8 mouse cellular contexts compared by ENCODE assay signal in the genomic region with DNA sequence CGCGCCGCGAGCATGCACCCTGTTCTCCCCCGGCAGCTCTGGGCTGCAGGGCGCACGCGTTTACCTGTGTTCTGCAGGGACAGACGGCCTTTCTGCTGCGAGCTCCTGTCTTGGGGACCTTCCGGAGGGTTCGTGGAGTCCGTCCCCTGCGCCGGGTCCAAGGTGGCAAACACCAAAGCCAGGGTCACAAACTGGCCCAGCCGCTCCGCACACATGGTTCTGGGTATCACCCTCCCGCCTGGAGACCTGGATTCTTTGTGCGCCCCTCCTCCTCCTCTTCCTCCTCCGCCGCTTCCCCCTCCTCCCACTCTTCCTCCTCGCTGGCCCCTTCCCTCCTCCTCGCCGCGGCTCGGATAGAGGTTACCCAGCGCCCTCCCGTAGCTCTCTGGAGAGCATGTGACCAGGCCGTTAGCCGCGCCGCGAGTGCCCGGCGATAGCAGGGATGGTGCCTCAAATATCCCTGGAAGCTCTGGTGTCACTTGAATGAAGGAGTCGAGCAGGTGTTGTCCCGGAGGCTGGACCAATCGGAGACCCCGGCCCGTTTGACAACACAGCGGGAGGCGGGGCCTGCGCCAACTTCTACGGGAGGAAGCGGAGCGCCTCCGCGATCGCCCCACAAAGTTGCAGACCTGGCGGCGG. TPM values are rescaled to one million over a fixed set of nuclear protein-coding genes. Genes with fewer than 3 reads are reported as not detected.
DNase-seq lines count a peak whose midpoint lies in the region; ATAC-seq lines count a peak whose summit lies in the region.

A gene (minus strand): TSS at position 427 of the 639 bp plus-strand sequence.

- under 1% methylated on average over 31 of the region's 51 CpGs for WGBS in embryonic facial prominence, embryonic 14.5 days
- under 1% methylated on average over 50 of the region's 51 CpGs for WGBS in heart, embryonic 11.5 days (ENCODE audit: insufficient replicate concordance)
- WGBS in kidney, embryonic 15.5 days = under 1% methylated on average over 51 of the region's 51 CpGs
- under 1% methylated on average over 51 of the region's 51 CpGs for WGBS in liver, embryonic 12.5 days (ENCODE audit: insufficient replicate concordance)
- WGBS in neural tube, embryonic 13.5 days = under 1% methylated on average over 43 of the region's 51 CpGs

- no peaks in the 10 kb centered on the region for H3K36me3 ChIP-seq in embryonic facial prominence, embryonic 14.5 days (ENCODE audit: control insufficient read depth, insufficient read depth, low read length)
- H3K36me3 ChIP-seq in heart, embryonic 11.5 days (ENCODE audit: control insufficient read depth, insufficient read depth, low read length) = no peaks in the 10 kb centered on the region
- no peaks in the 10 kb centered on the region for H3K36me3 ChIP-seq in kidney, embryonic 15.5 days
- no peaks in the 10 kb centered on the region for H3K36me3 ChIP-seq in liver, embryonic 12.5 days
- no peaks in the 10 kb centered on the region for H3K36me3 ChIP-seq in neural tube, embryonic 13.5 days

- ATAC-seq in embryonic facial prominence, embryonic 14.5 days (ENCODE audit: low read depth) = peak; percentile 90
- ATAC-seq in heart, embryonic 11.5 days (replicated peaks; ENCODE audit: insufficient number of reproducible peaks, low FRiP score, low TSS enrichment) = peak; percentile 61
- ATAC-seq in kidney, embryonic 15.5 days (replicated peaks; ENCODE audit: low FRiP score) = peak; percentile 90
- peak; percentile 62 for ATAC-seq in liver, embryonic 12.5 days
- peak; percentile 81 for ATAC-seq in neural tube, embryonic 13.5 days (ENCODE audit: low read depth)

- H3K4me1 ChIP-seq in embryonic facial prominence, embryonic 14.5 days (ENCODE audit: control insufficient read depth, insufficient read depth, low read length) = peaks cover 8% of the 10 kb centered on the region
- peaks cover 7% of the 10 kb centered on the region; the same call in 1 of the 2 replicates for H3K4me1 ChIP-seq in heart, embryonic 11.5 days (ENCODE audit: control insufficient read depth, insufficient read depth, low read length)
- peaks cover 35% of the 10 kb centered on the region for H3K4me1 ChIP-seq in kidney, embryonic 15.5 days
- peaks cover 30% of the 10 kb centered on the region for H3K4me1 ChIP-seq in liver, embryonic 12.5 days
- H3K4me1 ChIP-seq in neural tube, embryonic 13.5 days (replicated peaks) = peaks cover 32% of the 10 kb centered on the region

- H3K9ac ChIP-seq in embryonic facial prominence, embryonic 14.5 days (ENCODE audit: low read depth, low read length) = peak within 1 kb of the TSS; percentile 54
- peak within 1 kb of the TSS; percentile 72 for H3K9ac ChIP-seq in heart, embryonic 11.5 days (ENCODE audit: low read depth, low read length)
- peak within 1 kb of the TSS; percentile 48 for H3K9ac ChIP-seq in kidney, embryonic 15.5 days
- peak within 1 kb of the TSS; percentile 52; the same call in 1 of the 2 replicates for H3K9ac ChIP-seq in liver, embryonic 12.5 days
- H3K9ac ChIP-seq in neural tube, embryonic 13.5 days = peak within 1 kb of the TSS; percentile 67

- H3K4me2 ChIP-seq in embryonic facial prominence, embryonic 14.5 days (ENCODE audit: low read depth, low read length) = peak within 1 kb of the TSS; percentile 99
- peak within 1 kb of the TSS; percentile 92 for H3K4me2 ChIP-seq in heart, embryonic 11.5 days
- peak within 1 kb of the TSS; percentile 99 for H3K4me2 ChIP-seq in kidney, embryonic 15.5 days
- peak within 1 kb of the TSS; percentile 81 for H3K4me2 ChIP-seq in liver, embryonic 12.5 days
- H3K4me2 ChIP-seq in neural tube, embryonic 13.5 days = peak within 1 kb of the TSS; percentile 100

- no peaks in the 10 kb centered on the region for H3K9me3 ChIP-seq in embryonic facial prominence, embryonic 14.5 days (ENCODE audit: control insufficient read depth, low read length)
- no peaks in the 10 kb centered on the region for H3K9me3 ChIP-seq in heart, embryonic 11.5 days (replicated peaks; ENCODE audit: control insufficient read depth, low read length)
- no peaks in the 10 kb centered on the region for H3K9me3 ChIP-seq in kidney, embryonic 15.5 days (replicated peaks)
- no peaks in the 10 kb centered on the region for H3K9me3 ChIP-seq in liver, embryonic 12.5 days (replicated peaks)
- no peaks in the 10 kb centered on the region for H3K9me3 ChIP-seq in neural tube, embryonic 13.5 days

- H3K27ac ChIP-seq in embryonic facial prominence, embryonic 14.5 days (replicated peaks; ENCODE audit: low read depth, low read length) = no peak within 1 kb of the TSS; the same call in 1 of the 2 replicates
- peak within 1 kb of the TSS; percentile 46 for H3K27ac ChIP-seq in heart, embryonic 11.5 days (ENCODE audit: low read depth, low read length)
- H3K27ac ChIP-seq in kidney, embryonic 15.5 days = peak within 1 kb of the TSS; percentile 29; the same call in 1 of the 2 replicates
- H3K27ac ChIP-seq in liver, embryonic 12.5 days = no peak within 1 kb of the TSS
- no peak within 1 kb of the TSS for H3K27ac ChIP-seq in neural tube, embryonic 13.5 days (replicated peaks)

- H3K4me3 ChIP-seq in embryonic facial prominence, embryonic 14.5 days (ENCODE audit: low read depth, low read length) = peak within 1 kb of the TSS; percentile 57
- H3K4me3 ChIP-seq in heart, embryonic 11.5 days (ENCODE audit: low read depth, low read length) = peak within 1 kb of the TSS; percentile 63
- H3K4me3 ChIP-seq in kidney, embryonic 15.5 days (replicated peaks) = peak within 1 kb of the TSS; percentile 54
- H3K4me3 ChIP-seq in liver, embryonic 12.5 days = peak within 1 kb of the TSS; percentile 58
- peak within 1 kb of the TSS; percentile 63 for H3K4me3 ChIP-seq in neural tube, embryonic 13.5 days

- peak; percentile 12 to 13 for DNase-seq in spleen, adult 18-20 months
- no peak for DNase-seq in spleen, postnatal 14 days (ENCODE audit: low spot score in 2 of 2)
- DNase-seq in embryonic facial prominence, embryonic 14.5 days (ENCODE audit: low spot score) = peak; percentile 93
- peak; percentile 25 for DNase-seq in thymus, postnatal 25 days

- peaks cover 58% of the 10 kb centered on the region for H3K27me3 ChIP-seq in embryonic facial prominence, embryonic 14.5 days (replicated peaks; ENCODE audit: control insufficient read depth, insufficient read depth, low read length)
- peaks cover 18% of the 10 kb centered on the region for H3K27me3 ChIP-seq in heart, embryonic 11.5 days (ENCODE audit: control insufficient read depth, insufficient read depth, low read length)
- H3K27me3 ChIP-seq in kidney, embryonic 15.5 days = peaks cover 54% of the 10 kb centered on the region
- H3K27me3 ChIP-seq in liver, embryonic 12.5 days (replicated peaks) = peaks cover 53% of the 10 kb centered on the region
- peaks cover 77% of the 10 kb centered on the region for H3K27me3 ChIP-seq in neural tube, embryonic 13.5 days

RNA-seq across cellular contexts. Expression of the gene that starts here (rescaled TPM):
- 1.6 and 1.9 TPM in 2 replicates for polyA plus RNA-seq in embryonic facial prominence, embryonic 14.5 days (2014; fragmentation: Nextera tagmentation; extraction: Ambion mirVana)
- polyA plus RNA-seq in heart, embryonic 11.5 days (2014; fragmentation: Nextera tagmentation; extraction: Ambion mirVana) = 1.3 and 1.8 TPM in 2 replicates
- polyA plus RNA-seq in kidney, embryonic 15.5 days (2015; fragmentation: Nextera tagmentation; extraction: Ambion mirVana) = 2.2 and 2.8 TPM in 2 replicates
- polyA plus RNA-seq in liver, embryonic 12.5 days (2016; fragmentation: Nextera tagmentation; extraction: Ambion mirVana) = 1.4 and 1.8 TPM in 2 replicates
- 0.56 and 1.1 TPM in 2 replicates for polyA plus RNA-seq in neural tube, embryonic 13.5 days (2015; fragmentation: Nextera tagmentation; extraction: Ambion mirVana)

Comparison
In these comparisons a context has a peak if more than half of its experiments do, and no peak if none do; other contexts are left out.
1. DNase-seq: peak in spleen, adult 18-20 months (2 of 2), embryonic facial prominence, embryonic 14.5 days (single experiment) and thymus, postnatal 25 days (single experiment); none in spleen, postnatal 14 days (0 of 2).
2. H3K27ac ChIP-seq: peak in heart, embryonic 11.5 days (single experiment) and kidney, embryonic 15.5 days (single experiment); none in embryonic facial prominence, embryonic 14.5 days (single experiment), liver, embryonic 12.5 days (single experiment) and neural tube, embryonic 13.5 days (single experiment).
3. Peak in every context shown above with its lines, with median percentiles within 50 percentile points of each other: ATAC-seq, H3K4me2 ChIP-seq, H3K4me3 ChIP-seq and H3K9ac ChIP-seq.